Mouse (Mus musculus) lung, adult 10 weeks (tissue): ENCODE measurements around the gene Eea1. TPM values are rescaled to one million over a fixed set of nuclear protein-coding genes. Genes with fewer than 3 reads are reported as not detected.

ENCODE experiments used
- polyA plus RNA-seq: library from polyadenylated mRNA; stranded (reverse); fragments of 350-450 nt; fragmentation: Illumina TruSeq; extraction: RNeasy Lipid Tissue Mini Kit (QIAGEN cat#74804); gene quantifications from one replicate; pipeline ENCODE4 v1.2.3, GENCODE M21; 2014; ENCODE audit warnings: low read depth, low replicate concordance; ENCODE audit not compliant: insufficient read depth

Gene Eea1
- 5.9 TPM for polyA plus RNA-seq

DNA sequence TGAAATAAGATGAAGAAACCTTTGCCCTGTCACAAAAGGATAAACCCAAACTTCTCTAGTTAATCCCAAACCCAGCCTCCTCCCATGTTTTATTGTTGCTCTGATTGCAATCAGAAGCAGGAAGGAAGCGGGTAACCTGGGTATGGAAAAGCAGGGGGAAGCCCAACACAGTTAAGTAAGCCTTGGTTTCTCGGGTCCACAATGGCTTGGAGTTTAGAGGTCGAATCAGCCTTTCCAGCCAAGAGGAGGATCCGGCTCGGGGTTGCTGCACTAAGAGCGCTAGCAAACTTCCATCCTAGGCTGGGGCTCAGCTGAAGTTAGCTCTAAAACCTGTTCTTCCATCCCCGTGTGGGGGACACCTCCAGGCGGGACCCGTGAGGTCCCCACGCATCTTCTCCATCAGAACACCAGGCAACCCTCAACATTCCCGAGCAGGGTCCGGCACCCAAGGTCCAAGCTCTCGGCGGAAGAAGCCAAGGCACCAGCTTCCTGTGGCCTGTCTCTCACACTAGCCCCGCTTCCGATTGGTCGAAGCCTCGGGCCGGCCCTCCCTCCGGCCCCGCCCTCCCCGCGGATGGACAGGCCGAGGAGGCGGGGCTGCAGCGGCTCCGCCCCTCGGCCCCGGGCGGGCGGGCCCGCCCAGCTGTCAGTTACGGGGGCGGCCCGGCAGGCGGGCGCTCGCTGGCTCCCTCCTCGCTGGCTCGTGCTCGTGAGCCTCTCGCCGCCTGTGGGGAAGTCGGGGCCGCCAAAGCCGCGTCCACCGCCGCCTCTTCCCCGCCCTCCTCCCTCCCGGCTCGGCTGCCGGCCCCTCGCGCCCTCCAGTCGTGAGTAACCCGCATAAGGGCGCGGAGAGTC lies at the start of gene Eea1:
Gene Eea1, plus strand, starts transcription at position 605 of the 855 bp plus-strand sequence.

Other genes starting within 250 kb of the Eea1 start
- 0.49 TPM for gene Gm33543, start 97.7 kb upstream of the Eea1 start, polyA plus RNA-seq
- not detected for gene Gm5426, start 196.0 kb downstream of the Eea1 start, polyA plus RNA-seq